Mouse (Mus musculus): ENCODE results near the gene Arhgef39.

GRCm38 (mm10) chr4:43513791-43514190, 14.3 kb upstream of the Arhgef39 start:
- TF ChIP-seq POLR2A (IDR thresholded peaks at IDR 0.05; ENCODE audit: extremely low read depth, insufficient read depth, low read length): no peak
- no peak for TF ChIP-seq CTCF (IDR thresholded peaks at IDR 0.05; ENCODE audit: extremely low read depth, insufficient read depth, low read length)

Measured in cortical plate, adult 2 months (tissue).